Mouse (Mus musculus) brown adipose tissue, adult 24 weeks (tissue): ENCODE results near the gene Spin2-ps6. TPM values are rescaled to one million over a fixed set of nuclear protein-coding genes. Genes with fewer than 3 reads are reported as not detected.
"Not testable (repeated sequence)": the region's sequence is repeated elsewhere in the genome, so short reads cannot be mapped to it uniquely, and the experiment has no call there.

Source experiments
- H3K27ac ChIP-seq: fragments of 200-500 bp; replicated peaks from 2 replicates; pipeline ENCODE4 v1.5.1; 2012; ENCODE audit warnings: low read depth, mild to moderate bottlenecking, low read length
- H3K4me1 ChIP-seq: fragments of 200-500 bp; 2 replicates; pipeline ENCODE4 v1.6.1; 2012; ENCODE audit warnings: low read length, mixed read lengths; ENCODE audit not compliant: control insufficient read depth, insufficient read depth, insufficient read length
- H3K4me3 ChIP-seq: fragments of 200-500 bp; 2 replicates; pipeline ENCODE4 v1.5.1; 2012; ENCODE audit warnings: low read depth, mild to moderate bottlenecking, low read length, moderate library complexity; ENCODE audit not compliant: insufficient read depth
- polyA plus RNA-seq: library from polyadenylated mRNA; stranded (reverse); fragments of >200 nt; gene quantifications from 2 replicates; pipeline ENCODE4 v1.2.4, GENCODE M21; 2012; ENCODE audit not compliant: missing spikeins, insufficient read depth, insufficient read length

The Spin2-ps6 gene
- not detected in 2 replicates for polyA plus RNA-seq

- not testable (repeated sequence) for H3K4me3 ChIP-seq, H3K27ac ChIP-seq, H3K4me1 ChIP-seq
These were observed at the start of gene Spin2-ps6 for GRCm38 (mm10) chrX:33234569-33234968. TSS of gene Spin2-ps6 (plus strand) at chrX:33234869.

Other genes with a start within 250 kb of the Spin2-ps6 start
- not detected in 2 replicates for gene Btbd35f12, start 78.5 kb downstream of the Spin2-ps6 start, polyA plus RNA-seq